Mouse (Mus musculus): ENCODE data around the gene Amfr. TPM values are rescaled to one million over a fixed set of nuclear protein-coding genes. Genes with fewer than 3 reads are reported as not detected.
A peak's percentile ranks its signal among the peaks of the same experiment; 100 is the strongest.

The Amfr gene
- total RNA-seq, 4 experiments from 2014 or later = 126 to 136 (median 132) TPM

DNA sequence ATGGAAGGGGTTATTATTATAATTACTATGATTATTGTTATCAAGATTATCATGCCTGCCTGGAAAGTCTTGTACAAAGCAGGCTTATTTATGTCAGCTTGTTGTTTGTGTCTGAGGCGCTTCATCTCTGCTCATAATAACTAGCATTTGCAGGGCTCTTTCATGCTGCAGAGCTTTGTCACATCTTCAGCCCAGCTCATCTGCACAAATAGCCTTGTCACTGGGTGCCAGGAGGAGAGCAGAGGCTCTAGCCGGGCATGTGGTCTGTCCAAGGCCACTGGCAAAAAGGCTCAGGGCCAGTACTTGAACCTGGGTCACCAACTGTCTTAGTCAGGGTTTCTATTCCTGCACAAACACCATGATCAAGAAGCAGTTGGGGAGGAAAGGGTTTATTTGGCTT is 79.4 kb downstream of the Amfr start:
- DNase-seq (ENCODE audit: low spot score in 2 of 2) = no peak

DNA sequence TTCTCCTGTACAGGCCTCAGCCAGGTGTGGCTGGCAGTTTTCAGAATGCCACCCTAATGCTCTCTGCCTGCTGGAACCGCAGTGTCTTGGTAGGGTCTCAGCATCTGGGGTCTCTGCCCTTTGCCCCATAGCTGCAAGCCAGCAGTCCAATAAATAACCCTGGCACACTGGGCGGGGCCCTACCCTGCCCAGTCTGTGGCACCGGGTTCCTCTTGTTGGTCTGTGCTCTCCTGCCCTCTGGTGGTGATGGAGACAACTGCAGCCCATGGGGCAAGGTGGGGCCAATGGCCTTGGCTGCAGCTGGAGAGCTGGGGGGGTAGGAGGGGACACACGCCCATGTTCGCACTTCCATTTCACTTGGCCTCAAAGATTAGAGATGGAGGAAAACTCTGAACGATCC is 79.8 kb downstream of the Amfr start:
- DNase-seq (ENCODE audit: low spot score in 2 of 2) = peak; percentile 75 to 88

DNA sequence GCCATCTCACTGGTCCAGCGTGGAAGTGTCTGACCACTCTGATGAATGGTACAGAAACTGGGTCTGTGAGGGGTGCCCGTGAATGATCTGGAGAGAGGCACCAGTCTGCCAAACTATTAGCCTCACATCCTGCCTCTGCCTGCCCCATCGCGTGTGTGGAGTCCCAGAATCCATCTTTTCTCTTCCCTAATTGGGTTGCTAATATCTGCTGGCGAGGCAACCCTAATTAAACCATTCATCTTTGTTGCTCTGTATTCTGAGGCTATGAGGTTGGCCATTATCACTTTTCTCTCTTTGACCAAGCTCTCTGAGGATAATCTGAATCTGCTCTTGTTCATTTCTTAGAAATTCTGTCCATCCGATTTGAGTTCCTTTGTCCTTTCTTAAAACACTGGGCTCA is 81.3 kb downstream of the Amfr start:
- DNase-seq (ENCODE audit: low spot score in 2 of 2) = peak in 1 of 2 experiments; percentile 76

DNA sequence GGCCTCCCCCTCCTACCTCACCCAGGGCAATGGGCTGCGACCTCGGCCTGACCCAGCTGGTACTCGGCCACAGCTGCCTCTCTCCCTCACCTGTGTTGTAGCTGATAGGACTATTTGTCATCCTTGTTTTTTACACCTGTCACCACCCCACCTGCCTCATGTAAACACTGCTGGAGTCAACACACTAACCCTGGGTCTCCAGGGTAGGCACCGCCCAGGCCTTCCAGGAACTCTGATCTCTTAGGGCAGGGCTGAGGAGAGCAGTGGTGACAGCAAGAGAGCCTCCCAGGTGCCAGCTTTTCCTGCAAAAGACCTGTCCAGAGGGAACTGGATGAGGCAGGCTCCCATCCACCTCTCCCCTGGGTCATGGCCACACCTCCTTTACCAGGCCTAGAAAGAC is 83.4 kb downstream of the Amfr start:
- DNase-seq (ENCODE audit: low spot score in 2 of 2) = no peak

DNA sequence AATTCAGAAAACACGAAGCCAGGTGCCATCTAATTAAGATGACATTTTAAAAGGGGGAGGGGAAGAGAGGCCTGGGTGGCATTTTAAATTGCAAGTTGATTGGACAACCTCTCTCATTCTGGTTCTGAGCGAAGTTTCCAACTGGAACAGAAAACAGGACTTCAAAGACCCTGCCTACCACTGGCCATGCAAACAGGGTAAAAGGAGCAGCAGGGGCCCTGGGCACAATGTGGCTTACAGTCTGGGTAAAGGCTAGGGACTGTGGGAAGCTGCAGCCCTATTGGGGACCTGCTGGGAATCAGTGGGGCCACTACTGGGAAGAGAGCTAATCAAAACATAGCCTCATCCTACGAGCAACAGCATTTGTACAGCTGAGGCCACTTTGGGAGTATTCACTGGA is 87.1 kb downstream of the Amfr start:
- peak in 1 of 2 experiments; percentile 65 for DNase-seq (ENCODE audit: low spot score in 2 of 2)

DNA sequence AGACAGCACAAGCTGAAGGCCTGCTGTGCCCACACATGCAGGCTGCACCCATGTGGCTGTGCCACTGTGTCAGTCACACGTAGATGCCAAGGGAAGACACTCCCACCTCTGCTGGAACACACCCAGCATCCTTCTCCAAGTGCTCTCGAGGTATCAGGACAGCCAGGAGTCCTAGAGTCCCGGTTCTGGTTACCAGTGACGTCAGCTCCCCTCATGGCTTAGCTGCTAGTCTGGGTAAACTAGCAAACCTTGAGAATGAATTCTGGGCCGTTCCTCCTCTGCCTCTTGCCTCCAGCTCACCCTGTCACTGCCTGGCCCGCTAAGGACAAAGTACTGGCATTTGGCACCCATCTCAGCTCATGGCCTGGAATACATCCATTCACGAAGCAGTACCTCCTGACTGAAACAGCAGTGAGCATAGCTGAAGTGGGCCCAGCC is 88.7 kb downstream of the Amfr start:
- peak in 1 of 2 experiments; percentile 64 for DNase-seq (ENCODE audit: low spot score in 2 of 2)

Small RNA genes lying within 50 kb of the gene (microRNA-seq; reads per million reads assigned to microRNA genes)
- gene Gm24159 = 0 reads per million in 2 experiments

Other genes starting within 250 kb of the Amfr start
- 100 to 1,000 TPM; 634 to 668 (median 642) TPM for gene Gnao1, start 202.9 kb downstream of the Amfr start, total RNA-seq (2022)
- 10 to 100 TPM; 43.9 to 57.1 (median 49.1) TPM for gene Nudt21, start 24.2 kb upstream of the Amfr start, total RNA-seq (2022)
- gene Ogfod1, start 24.4 kb upstream of the Amfr start, total RNA-seq (2022) = 100 to 1,000 TPM in 2 of 4 experiments, 10 to 100 TPM in 2; 87.9 to 136 (median 117) TPM
- 10 to 100 TPM; 26.5 to 30.1 (median 27.9) TPM for gene Bbs2, start 86.1 kb upstream of the Amfr start, total RNA-seq (2022)
- not detected for gene Mt4, start 124.4 kb upstream of the Amfr start, total RNA-seq (2022)
- 1,000 to 10,000 TPM in 2 of 4 experiments, 100 to 1,000 TPM in 2; 946 to 1,303 (median 1,087) TPM for gene Mt3, start 139.8 kb upstream of the Amfr start, total RNA-seq (2022)
- gene Mt2, start 159.8 kb upstream of the Amfr start, total RNA-seq (2022) = 1,000 to 10,000 TPM in 1 of 4 experiments, 100 to 1,000 TPM in 3; 368 to 1,095 (median 602) TPM
- gene Mt1, start 166.2 kb upstream of the Amfr start, total RNA-seq (2022) = 1,000 to 10,000 TPM in 1 of 4 experiments, 100 to 1,000 TPM in 3; 351 to 1,100 (median 605) TPM
- 10 to 100 TPM; 56.4 to 66.3 (median 63.1) TPM for gene Nup93, start 201.7 kb upstream of the Amfr start, total RNA-seq (2022)